Mouse (Mus musculus): Measurements from ENCODE around the gene Igdcc4. TPM values are rescaled to one million over a fixed set of nuclear protein-coding genes. Genes with fewer than 3 reads are reported as not detected.

Igdcc4 gene
- polyA plus RNA-seq, 1 experiment from 2014 or later = 15.9 TPM

DNA sequence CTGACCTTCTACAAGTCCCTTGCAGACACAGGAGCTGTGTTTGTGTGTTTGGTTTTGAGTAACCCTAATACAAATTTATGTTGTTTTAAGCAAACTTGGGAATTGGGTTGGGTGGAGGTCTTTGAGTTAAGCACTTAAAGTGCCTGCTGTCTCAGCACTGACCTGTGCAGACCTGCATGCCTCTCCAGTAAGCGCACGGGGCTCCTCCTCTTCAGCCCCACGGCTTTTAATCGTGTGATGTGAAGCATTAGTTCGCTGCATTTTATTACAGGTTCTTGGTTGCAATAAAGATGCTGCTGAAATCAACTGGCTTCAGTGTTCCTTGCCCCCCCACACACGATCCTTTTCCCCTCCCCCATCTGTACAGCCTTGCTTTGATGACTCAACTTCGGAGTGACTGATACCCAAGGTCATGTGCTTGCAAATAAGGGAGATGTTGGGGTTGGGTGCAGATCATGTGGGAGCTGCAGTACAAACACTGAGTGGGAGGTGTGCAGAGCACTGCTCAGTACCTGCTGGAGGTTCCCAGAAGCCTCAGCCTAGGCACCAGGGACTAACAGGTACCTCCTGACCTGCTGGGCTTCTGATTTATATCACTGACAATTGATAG is 17.0 kb upstream of the Igdcc4 start:
- no peak overlapping the region for H3K27ac ChIP-seq (ENCODE audit: low read length)
- H3K4me3 ChIP-seq (ENCODE audit: low read depth, low read length) = no peak overlapping the region
- no peak overlapping the region for H3K9ac ChIP-seq (ENCODE audit: low read depth, low read length)
- H3K4me2 ChIP-seq (ENCODE audit: low read length) = no peak overlapping the region
- no peaks in the 10 kb centered on the region for H3K27me3 ChIP-seq (ENCODE audit: control insufficient read depth, insufficient read depth, low read depth, low read length)
- peaks cover 6% of the 10 kb centered on the region; the same call in 1 of the 2 replicates for H3K36me3 ChIP-seq (ENCODE audit: control insufficient read depth, insufficient read depth, low read length)
- H3K4me1 ChIP-seq (ENCODE audit: control insufficient read depth, insufficient read depth, low read length) = no peaks in the 10 kb centered on the region
- ATAC-seq = no peak
- H3K9me3 ChIP-seq (replicated peaks; ENCODE audit: control insufficient read depth, low read length, poor library complexity, severe bottlenecking) = no peaks in the 10 kb centered on the region
- WGBS = 88% methylated on average over 7 of the region's 7 CpGs

DNA sequence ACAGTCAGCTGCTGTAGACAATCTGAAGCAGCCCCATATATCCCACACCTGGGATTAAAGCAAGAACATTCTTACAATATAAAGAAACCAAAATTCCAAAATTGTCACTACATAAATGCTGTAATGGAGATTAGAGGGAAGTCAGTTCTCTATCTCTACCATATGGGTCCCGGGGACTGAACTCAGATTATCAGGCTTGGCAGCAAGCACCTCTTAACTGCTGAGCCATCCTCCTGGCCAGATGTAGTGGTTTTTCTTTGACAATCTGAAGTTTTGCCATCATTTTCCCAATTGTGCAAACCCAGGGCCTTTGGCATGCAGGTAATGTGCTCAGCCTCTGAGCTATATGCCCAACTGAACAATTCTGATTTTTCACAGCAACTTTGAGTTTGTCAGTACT is 16.0 kb upstream of the Igdcc4 start:
- H3K27ac ChIP-seq (ENCODE audit: low read length) = no peak overlapping the region
- no peak overlapping the region for H3K9ac ChIP-seq (ENCODE audit: low read depth, low read length)
- no peaks in the 10 kb centered on the region for H3K9me3 ChIP-seq (replicated peaks; ENCODE audit: control insufficient read depth, low read length, poor library complexity, severe bottlenecking)
- ATAC-seq = no peak
- H3K36me3 ChIP-seq (ENCODE audit: control insufficient read depth, insufficient read depth, low read length) = peaks cover 4% of the 10 kb centered on the region; the same call in 1 of the 2 replicates
- no peak overlapping the region for H3K4me3 ChIP-seq (ENCODE audit: low read depth, low read length)
- no peaks in the 10 kb centered on the region for H3K4me1 ChIP-seq (ENCODE audit: control insufficient read depth, insufficient read depth, low read length)
- no peak overlapping the region for H3K4me2 ChIP-seq (ENCODE audit: low read length)
- H3K27me3 ChIP-seq (ENCODE audit: control insufficient read depth, insufficient read depth, low read depth, low read length) = no peaks in the 10 kb centered on the region
- WGBS = 96% methylated on average over 1 of the region's 1 CpGs

DNA sequence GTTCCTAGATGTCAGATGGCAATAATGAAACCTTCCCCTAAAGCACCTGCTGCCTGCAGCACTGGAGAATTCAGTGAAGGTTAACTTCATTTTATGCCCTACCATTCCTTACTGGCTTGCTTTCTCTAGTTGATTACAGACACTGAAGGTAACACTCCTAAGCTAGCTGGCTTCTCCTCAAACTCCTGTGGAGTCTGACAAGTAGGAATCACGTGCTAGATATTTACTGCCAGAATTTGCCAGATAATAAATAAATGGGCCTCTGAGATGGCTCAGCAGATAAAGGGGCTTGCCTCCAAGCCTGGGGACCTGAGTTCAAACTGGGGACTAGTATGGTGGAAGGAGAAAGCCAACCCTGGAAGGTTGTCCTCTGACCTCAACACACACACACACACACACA is 14.5 kb upstream of the Igdcc4 start:
- H3K27me3 ChIP-seq (ENCODE audit: control insufficient read depth, insufficient read depth, low read depth, low read length) = no peaks in the 10 kb centered on the region
- no peak overlapping the region for H3K4me3 ChIP-seq (ENCODE audit: low read depth, low read length)
- H3K4me1 ChIP-seq (ENCODE audit: control insufficient read depth, insufficient read depth, low read length) = no peaks in the 10 kb centered on the region
- H3K36me3 ChIP-seq (ENCODE audit: control insufficient read depth, insufficient read depth, low read length) = peaks cover 4% of the 10 kb centered on the region; the same call in 1 of the 2 replicates
- no peak overlapping the region for H3K4me2 ChIP-seq (ENCODE audit: low read length)
- H3K9ac ChIP-seq (ENCODE audit: low read depth, low read length) = no peak overlapping the region
- ATAC-seq = no peak
- WGBS = 76% methylated on average over 1 of the region's 1 CpGs
- H3K27ac ChIP-seq (ENCODE audit: low read length) = no peak overlapping the region
- no peaks in the 10 kb centered on the region for H3K9me3 ChIP-seq (replicated peaks; ENCODE audit: control insufficient read depth, low read length, poor library complexity, severe bottlenecking)

DNA sequence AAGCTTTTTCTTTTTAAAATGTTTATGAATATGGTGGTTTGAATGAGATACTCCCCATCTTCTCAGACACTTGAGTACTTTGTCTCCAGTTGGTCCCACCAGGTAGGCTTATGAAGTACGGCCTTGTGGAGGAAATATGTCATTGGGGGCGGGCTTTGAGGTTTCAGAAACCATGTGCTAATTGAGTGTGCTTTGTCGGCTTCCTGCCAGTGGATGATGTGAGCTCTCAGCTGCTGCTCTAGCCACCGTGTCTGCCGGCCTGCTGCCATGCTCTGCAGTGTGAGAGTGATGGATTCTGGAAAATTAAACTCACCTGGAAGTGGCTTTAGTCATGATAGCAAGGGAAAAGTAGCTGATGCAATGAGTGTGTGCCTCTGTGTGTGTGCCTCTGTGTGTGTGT is 13.8 kb upstream of the Igdcc4 start:
- Histone ChIP-seq H3K9me3 (replicated peaks; ENCODE audit: control insufficient read depth, low read length, poor library complexity, severe bottlenecking) (no peaks in the 10 kb centered on the region), H3K27ac (ENCODE audit: low read length) (no peak overlapping the region), H3K9ac (ENCODE audit: low read depth, low read length) (no peak overlapping the region), H3K4me1 (ENCODE audit: control insufficient read depth, insufficient read depth, low read length) (no peaks in the 10 kb centered on the region), H3K4me3 (ENCODE audit: low read depth, low read length) (no peak overlapping the region), H3K36me3 (ENCODE audit: control insufficient read depth, insufficient read depth, low read length) (peaks cover 4% of the 10 kb centered on the region; the same call in 1 of the 2 replicates), H3K4me2 (ENCODE audit: low read length) (no peak overlapping the region), H3K27me3 (ENCODE audit: control insufficient read depth, insufficient read depth, low read depth, low read length) (no peaks in the 10 kb centered on the region)
- 56% methylated on average over 5 of the region's 5 CpGs for WGBS
- no peak for ATAC-seq

DNA sequence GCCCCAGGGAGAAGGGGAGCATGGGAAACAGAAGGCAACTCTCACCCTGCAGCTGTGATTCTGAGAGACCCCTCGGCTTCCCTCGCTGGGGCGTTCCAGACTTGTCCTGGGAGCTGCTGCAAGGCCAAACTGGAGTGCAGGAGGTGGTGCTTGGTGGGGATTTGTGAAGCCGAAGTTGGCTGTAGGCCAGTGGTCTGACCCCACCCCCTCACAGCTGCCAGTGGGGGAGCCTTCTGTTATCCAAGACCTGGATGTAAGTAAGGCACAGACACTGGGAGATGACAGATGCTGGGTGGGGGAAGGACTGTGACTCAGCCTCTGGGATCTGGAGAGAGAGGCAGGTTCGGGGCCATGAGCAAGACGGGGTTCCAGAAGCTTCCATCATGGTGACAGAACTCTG is 7.0 kb upstream of the Igdcc4 start:
- H3K27ac ChIP-seq (ENCODE audit: low read length) = no peak overlapping the region
- no peaks in the 10 kb centered on the region for H3K36me3 ChIP-seq (ENCODE audit: control insufficient read depth, insufficient read depth, low read length)
- H3K4me3 ChIP-seq (ENCODE audit: low read depth, low read length) = no peak overlapping the region
- H3K4me1 ChIP-seq (ENCODE audit: control insufficient read depth, insufficient read depth, low read length) = no peaks in the 10 kb centered on the region
- ATAC-seq = no peak
- no peak overlapping the region for H3K4me2 ChIP-seq (ENCODE audit: low read length)
- H3K9me3 ChIP-seq (replicated peaks; ENCODE audit: control insufficient read depth, low read length, poor library complexity, severe bottlenecking) = no peaks in the 10 kb centered on the region
- 29% methylated on average over 6 of the region's 6 CpGs for WGBS
- no peak overlapping the region for H3K9ac ChIP-seq (ENCODE audit: low read depth, low read length)
- H3K27me3 ChIP-seq (ENCODE audit: control insufficient read depth, insufficient read depth, low read depth, low read length) = no peaks in the 10 kb centered on the region

DNA sequence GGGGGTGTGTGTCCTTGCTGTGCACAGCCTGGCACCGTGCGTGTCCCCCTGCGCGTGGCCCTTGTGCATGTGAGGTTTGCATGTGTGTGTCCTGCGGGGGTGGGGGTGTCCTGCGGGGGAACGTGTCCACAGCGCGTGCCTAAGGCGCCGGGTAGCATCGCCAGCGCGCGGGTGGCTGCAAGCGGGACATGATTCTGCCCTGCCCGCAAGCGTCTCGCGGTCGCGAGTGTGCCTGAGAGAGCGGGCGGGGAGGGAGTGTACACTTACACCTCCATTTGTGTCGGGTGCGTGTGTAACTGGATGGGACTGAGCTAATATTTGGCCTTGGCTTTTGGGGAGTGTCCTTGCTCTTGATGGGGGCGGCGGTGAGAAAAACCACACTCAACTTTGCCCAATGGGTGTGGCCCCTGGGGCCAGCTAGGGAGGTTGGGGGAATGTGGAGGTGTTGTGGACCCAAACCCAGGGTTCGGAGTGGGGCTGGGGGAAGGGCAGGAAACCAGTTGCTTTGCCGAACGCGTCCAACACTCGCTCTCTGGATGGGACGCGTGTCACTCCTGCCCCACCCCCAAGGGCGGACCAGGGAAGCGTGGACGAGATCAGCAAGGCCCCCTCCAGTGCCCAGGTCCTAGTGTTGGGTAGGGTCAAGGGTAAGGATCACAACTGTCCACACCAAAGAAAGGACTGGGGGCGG is 545 bp downstream of the Igdcc4 start:
- ATAC-seq = peak; percentile 58
- under 1% methylated on average over 39 of the region's 39 CpGs for whole genome bisulfite sequencing

DNA sequence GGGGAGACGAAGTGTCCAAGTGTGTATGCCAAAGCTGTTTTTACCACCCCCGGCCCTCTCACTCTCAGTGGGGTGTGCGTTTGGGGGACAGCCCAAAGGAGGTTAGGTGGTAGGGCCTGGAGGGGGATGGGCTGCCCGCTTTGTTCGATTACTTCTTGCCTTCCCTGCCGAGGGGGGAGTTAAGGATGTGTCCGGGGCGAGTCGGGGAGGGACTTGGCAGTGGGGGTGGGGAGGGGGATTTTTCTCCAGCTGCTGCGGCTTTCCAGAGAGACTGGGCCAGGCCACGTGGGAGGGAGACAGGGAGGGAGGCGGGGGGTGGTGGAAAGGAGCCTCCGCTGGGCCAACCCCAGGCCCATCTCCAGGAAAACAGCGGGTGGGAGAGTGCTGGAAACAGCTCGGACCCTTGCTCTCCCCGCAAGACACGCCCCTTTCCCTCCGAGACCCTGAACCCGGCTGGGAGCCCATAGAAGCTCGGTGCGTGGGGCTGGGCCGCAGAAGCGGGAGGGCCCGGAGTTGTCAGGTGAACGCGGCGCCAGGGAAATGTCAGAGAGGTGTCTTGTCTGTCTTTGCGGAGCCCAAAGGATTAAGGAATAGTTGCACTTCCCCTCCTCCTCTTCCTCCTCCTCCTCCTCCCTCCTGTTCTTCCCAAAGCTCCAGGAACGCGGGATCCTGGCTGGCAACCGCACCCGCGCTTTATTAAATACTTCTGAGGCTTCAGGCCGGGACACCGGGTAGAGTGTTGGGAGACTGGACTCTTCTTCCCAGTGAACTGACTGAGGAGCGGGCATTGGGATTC is 1.3 kb downstream of the Igdcc4 start:
- no peaks in the 10 kb centered on the region for H3K36me3 ChIP-seq (ENCODE audit: control insufficient read depth, insufficient read depth, low read length)
- no peaks in the 10 kb centered on the region for H3K27me3 ChIP-seq (ENCODE audit: control insufficient read depth, insufficient read depth, low read depth, low read length)
- H3K27ac ChIP-seq (ENCODE audit: low read length) = peak overlapping the region; percentile 90
- peak overlapping the region; percentile 94 for H3K4me2 ChIP-seq (ENCODE audit: low read length)
- H3K9me3 ChIP-seq (replicated peaks; ENCODE audit: control insufficient read depth, low read length, poor library complexity, severe bottlenecking) = no peaks in the 10 kb centered on the region
- ATAC-seq = peak; percentile 59
- H3K9ac ChIP-seq (ENCODE audit: low read depth, low read length) = peak overlapping the region; percentile 94
- peak overlapping the region; percentile 85 for H3K4me3 ChIP-seq (ENCODE audit: low read depth, low read length)
- peaks cover 15% of the 10 kb centered on the region for H3K4me1 ChIP-seq (ENCODE audit: control insufficient read depth, insufficient read depth, low read length)
- under 1% methylated on average over 34 of the region's 36 CpGs for WGBS

More for the DNA sequence above, 545 bp downstream of the Igdcc4 start:
- Histone ChIP-seq H3K4me3 (ENCODE audit: low read depth, low read length) (peak overlapping the region; percentile 85), H3K9me3 (replicated peaks; ENCODE audit: control insufficient read depth, low read length, poor library complexity, severe bottlenecking) (no peaks in the 10 kb centered on the region), H3K27ac (ENCODE audit: low read length) (peak overlapping the region; percentile 90), H3K27me3 (ENCODE audit: control insufficient read depth, insufficient read depth, low read depth, low read length) (no peaks in the 10 kb centered on the region), H3K4me1 (ENCODE audit: control insufficient read depth, insufficient read depth, low read length) (peaks cover 15% of the 10 kb centered on the region), H3K4me2 (ENCODE audit: low read length) (peak overlapping the region; percentile 94), H3K9ac (ENCODE audit: low read depth, low read length) (peak overlapping the region; percentile 94), H3K36me3 (ENCODE audit: control insufficient read depth, insufficient read depth, low read length) (no peaks in the 10 kb centered on the region)

DNA sequence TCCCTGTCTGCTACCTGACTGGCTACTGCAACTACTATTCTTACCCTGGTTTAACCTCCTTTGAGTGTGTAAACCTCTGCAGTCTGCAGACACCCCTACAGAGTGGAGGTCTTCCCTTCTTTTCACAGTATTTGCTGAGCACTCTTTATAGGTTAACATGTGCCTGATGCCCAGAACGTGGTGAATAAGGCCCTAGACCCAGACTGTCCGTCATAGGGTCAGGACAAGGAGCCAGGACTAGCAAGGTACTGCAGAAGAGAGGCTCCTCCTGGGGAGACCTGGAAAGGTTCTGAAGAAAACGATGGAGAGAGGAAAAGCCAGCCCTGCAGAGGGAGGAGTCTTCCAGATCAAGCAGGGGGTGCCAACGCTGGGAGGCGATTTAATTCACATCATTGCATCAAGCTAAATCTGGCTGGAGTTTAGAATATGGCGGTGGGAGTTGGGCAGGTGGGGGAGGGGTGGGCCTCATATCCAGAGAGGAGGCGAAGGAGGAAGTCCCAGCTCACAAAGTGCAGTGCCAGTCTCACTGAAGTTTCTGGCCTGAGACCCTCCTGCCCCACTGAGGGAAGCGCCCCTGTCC is 2.0 kb downstream of the Igdcc4 start:
- Histone ChIP-seq H3K4me1 (ENCODE audit: control insufficient read depth, insufficient read depth, low read length) (peaks cover 15% of the 10 kb centered on the region), H3K9me3 (replicated peaks; ENCODE audit: control insufficient read depth, low read length, poor library complexity, severe bottlenecking) (no peaks in the 10 kb centered on the region), H3K9ac (ENCODE audit: low read depth, low read length) (peak overlapping the region; percentile 94), H3K4me2 (ENCODE audit: low read length) (peak overlapping the region; percentile 94), H3K27ac (ENCODE audit: low read length) (peak overlapping the region; percentile 90), H3K27me3 (ENCODE audit: control insufficient read depth, insufficient read depth, low read depth, low read length) (no peaks in the 10 kb centered on the region), H3K36me3 (ENCODE audit: control insufficient read depth, insufficient read depth, low read length) (no peaks in the 10 kb centered on the region), H3K4me3 (ENCODE audit: low read depth, low read length) (peak overlapping the region; percentile 85)
- 0 out of 2 replicates have a peak, but pooled peaks have one; percentile 6 for ATAC-seq
- WGBS = 22% methylated on average over 8 of the region's 8 CpGs

Data from midbrain, embryonic 16.5 days (tissue).